Mouse (Mus musculus) heart, postnatal 14 days (tissue): ENCODE data around the gene Gm10188. TPM values are rescaled to one million over a fixed set of nuclear protein-coding genes. Genes with fewer than 3 reads are reported as not detected.
A peak's percentile ranks its signal among the peaks of the same experiment; 100 is the strongest.

ENCODE experiments used
- DNase-seq, 2 experiments: peaks; one replicate each; pipeline ENCODE4 v3.0.0; 2021 to 2022
- intact Hi-C: fragments of 180-260 bp; cut with DNase I; formaldehyde crosslinking; loops from one replicate; pipeline ENCODE4 v1.15.1; 2025
- long read RNA-seq, 2 experiments: library from polyadenylated mRNA; stranded (forward); transcript quantifications; one replicate each; pipeline ENCODE4 v2.0.0; 2021
- total RNA-seq, 2 experiments: library from RNA; stranded (reverse); gene quantifications; 2 replicates each; pipeline ENCODE4 v1.2.3; 2021

Gm10188 gene
- total RNA-seq: not detected
- long read RNA-seq, experiment 1: 0 reads
- long read RNA-seq, experiment 2: 0 reads

GRCm38 (mm10) chr1:132229667-132230066 is at the start of gene Gm10188:
Gene Gm10188 (minus strand): TSS chr1:132229767.
- no peak for DNase-seq
- intact Hi-C loops: no loop called here

DNA sequence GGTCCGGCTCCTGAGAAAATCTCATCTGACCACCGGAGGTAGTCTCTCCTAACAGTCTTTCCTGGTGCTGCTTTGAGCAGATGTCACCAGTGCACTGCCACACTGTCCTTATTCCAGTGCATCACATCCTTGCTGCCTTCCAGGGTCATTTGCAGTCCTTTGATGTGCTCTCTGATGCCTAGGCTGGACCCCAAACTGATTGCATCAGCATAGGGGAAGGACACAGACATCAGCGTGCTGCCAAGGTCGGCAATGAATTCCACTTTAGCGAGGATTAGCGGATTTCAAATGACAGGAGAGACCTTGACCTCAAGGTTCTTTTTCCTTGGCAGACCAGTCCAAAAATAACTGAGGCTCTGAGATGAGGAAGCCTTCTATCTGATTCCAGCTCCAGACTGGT is 47.6 kb upstream of the Gm10188 start:
- intact Hi-C loops: no loop called here
- DNase-seq: no peak

GRCm38 (mm10) chr1:132276694-132277093 is 47.1 kb upstream of the Gm10188 start:
- intact Hi-C loops: no loop called here
- no peak for DNase-seq

DNA sequence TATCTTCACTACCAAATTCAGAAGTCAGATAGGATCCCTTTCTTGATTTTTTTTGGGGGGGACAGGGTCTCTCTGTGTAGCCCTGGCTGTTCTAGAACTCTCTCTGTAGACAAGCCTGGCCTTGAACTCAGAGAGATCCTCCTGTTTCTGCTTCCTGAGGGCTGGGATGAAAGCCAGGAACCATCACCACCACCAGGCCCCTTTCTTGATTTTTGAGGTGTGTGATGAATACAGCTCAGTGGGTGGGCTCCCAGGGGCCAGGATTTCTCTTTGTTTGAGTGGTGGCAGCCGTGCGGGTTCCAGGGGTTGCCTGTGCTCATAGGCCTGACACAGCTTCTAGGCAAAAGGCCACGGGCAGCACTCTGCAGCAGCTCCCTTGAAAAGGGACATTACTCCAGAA is 41.7 kb upstream of the Gm10188 start:
- intact Hi-C loops: no loop called here
- DNase-seq: no peak

- DNase-seq: no peak
Measured at GRCm38 (mm10) chr1:132268418-132269060, 39.0 kb upstream of the Gm10188 start.

DNA sequence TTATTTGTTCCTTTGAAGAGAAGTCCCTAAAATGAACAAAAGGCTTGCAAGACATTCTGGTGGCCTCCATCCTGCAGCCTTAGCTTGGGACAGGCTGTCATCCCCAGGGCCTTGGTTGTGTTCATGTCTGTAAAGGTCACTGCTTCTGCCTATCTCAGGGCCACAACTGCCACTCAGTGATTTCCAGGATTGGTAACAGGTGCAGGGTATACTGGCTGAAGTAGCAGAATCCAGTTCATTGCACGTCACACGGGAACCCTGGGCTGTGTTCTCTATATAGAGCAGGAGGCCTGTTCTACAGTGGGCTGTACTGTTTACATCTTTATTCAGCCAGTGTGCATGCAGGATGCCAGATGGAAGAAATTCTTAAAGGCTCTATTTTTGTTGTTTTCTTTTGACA is 38.4 kb upstream of the Gm10188 start:
- DNase-seq: no peak
- intact Hi-C loops: no loop called here

More at GRCm38 (mm10) chr1:132268418-132269060, 39.0 kb upstream of the Gm10188 start:
- intact Hi-C loops: no loop called here

DNA sequence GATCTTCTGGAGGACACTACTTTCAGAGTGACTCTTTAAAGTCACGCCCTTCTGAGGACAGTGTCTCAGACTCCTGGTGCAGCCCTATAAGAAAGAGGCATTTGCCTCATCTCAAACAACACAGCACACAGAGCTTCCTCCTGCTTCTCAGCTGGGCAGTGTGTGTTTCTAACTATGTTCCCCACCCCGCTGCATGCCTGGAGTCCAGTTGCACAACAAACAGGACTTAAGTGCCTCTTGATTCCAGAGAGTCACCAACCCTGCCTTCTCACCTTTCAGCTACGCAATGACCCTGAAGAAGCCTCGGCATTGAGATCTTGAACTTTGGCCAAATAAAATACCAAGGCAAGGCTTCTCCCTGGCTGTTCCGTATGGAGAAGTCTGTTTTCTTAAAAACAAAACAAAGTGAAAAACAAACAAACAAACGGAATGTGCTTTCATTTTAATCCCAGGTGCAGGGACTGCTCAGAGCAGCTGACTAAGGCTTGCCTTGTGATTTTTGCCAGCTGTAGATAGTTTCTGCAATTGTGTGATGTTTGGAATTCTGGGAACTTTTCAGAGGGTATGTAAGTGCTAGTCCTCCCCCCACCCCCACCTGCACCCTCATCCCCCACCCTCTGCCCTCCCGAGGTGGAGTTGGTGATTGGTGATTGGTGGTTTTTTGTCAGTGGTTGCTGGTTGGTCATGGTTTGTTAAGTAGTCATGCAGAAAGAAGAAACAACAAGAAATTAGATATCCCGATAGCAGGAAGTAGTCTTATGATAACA is 37.4 kb upstream of the Gm10188 start:
- intact Hi-C loops: no loop called here
- no peak for DNase-seq

- no peak for DNase-seq
- intact Hi-C loops: no loop called here
Measured at GRCm38 (mm10) chr1:132265936-132266335, 36.4 kb upstream of the Gm10188 start.

DNA sequence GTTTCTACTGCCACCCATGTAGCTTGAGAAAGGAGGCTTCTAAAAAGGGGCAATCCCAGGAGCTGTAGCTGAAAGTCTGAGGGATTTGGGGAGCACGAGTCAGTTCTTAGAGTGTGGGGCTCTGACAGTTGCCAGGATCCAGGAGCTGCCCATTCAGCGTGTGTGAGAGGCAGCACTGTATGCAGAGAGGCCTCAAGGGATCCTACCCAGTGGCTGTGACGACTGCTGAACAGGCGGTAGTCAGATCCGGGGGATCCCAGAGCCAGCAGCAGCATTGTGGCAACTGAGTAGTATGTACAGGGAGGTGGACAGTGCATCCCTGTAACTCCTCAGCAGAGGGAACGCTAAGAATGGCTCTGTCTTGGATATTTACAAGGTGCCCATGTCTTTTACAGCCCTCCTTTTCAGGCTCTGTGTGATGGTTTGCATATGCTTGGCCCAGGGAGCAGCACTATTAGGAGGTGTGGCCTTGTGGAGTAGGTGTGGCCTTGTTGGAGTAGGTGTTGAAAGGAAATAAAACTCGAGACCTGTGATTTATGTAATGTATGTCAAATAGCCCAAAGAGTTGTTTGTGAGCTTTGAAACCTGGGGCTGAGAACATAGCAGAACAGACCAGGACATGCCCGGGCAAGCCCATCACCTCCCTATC is 35.8 kb upstream of the Gm10188 start:
- intact Hi-C loops: no loop called here
- DNase-seq: no peak

- no peak for DNase-seq
- intact Hi-C loops: no loop called here
Measured at GRCm38 (mm10) chr1:132264577-132264976, 35.0 kb upstream of the Gm10188 start.

DNA sequence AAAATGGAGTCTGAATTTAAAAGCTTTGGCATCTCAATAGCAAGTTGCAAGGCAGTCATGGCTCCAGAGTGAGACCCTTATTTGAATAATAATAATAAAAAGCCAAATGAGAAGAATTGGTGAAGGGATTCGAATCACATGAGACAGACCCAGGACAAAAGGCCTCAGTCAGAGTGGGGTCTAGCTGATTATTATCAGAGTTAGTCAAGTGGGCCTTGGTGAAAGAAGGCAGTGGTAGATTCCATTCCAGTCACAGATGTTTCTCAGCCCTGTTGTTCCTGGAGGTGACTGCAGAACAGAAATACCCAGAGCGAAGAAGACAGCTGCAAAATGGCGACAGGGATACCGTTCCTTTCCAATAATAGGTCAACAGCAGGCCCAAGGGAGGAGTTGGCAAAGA is 34.1 kb upstream of the Gm10188 start:
- intact Hi-C loops: no loop called here
- DNase-seq: no peak

- intact Hi-C loops: no loop called here
- DNase-seq: no peak
Measured at GRCm38 (mm10) chr1:132261058-132261457, 31.5 kb upstream of the Gm10188 start.

- DNase-seq: no peak
- intact Hi-C loops: no loop called here
Measured at GRCm38 (mm10) chr1:132260331-132260730, 30.8 kb upstream of the Gm10188 start.

DNA sequence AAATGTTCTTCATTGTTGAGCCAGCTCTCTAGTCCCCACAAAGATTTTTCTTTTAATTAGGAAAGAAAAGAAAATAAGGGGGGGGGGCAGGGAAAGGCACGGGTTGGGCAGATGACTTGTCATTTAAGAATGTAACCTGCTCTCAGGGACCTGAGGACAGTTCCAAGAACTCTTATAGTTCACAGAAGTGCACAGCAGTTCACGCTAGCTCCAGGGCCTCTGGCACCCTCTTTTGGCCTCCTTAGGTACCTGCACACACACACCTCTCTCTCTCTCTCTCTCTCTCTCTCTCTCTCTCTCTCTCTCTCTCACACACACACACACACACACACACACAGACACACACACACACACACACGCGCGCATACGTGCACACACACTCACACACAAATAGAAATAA is 24.9 kb upstream of the Gm10188 start:
- no peak for DNase-seq
- intact Hi-C loops: no loop called here

DNA sequence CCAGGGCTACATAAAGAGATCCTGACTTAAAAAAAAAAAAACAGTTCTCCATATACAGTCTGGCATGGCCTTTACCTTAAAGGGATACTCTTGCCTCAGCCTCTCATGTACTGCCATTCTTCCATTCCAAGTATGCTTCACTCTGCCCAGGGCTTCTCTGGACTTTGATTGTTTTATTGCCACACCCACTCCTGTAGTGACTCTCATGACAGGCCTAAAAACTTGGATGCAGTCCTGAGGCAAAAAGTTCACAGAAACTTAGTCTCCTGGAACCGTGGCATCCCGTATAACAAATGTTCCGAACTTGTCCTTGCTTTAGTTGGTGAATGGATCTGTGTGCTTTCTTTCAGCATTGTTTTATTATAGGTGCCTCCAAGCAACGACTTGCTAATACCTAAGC is 17.1 kb upstream of the Gm10188 start:
- intact Hi-C loops: no loop called here
- no peak for DNase-seq

GRCm38 (mm10) chr1:132246137-132246536 is 16.6 kb upstream of the Gm10188 start:
- DNase-seq: peak in 1 of 2 experiments; percentile 8

DNA sequence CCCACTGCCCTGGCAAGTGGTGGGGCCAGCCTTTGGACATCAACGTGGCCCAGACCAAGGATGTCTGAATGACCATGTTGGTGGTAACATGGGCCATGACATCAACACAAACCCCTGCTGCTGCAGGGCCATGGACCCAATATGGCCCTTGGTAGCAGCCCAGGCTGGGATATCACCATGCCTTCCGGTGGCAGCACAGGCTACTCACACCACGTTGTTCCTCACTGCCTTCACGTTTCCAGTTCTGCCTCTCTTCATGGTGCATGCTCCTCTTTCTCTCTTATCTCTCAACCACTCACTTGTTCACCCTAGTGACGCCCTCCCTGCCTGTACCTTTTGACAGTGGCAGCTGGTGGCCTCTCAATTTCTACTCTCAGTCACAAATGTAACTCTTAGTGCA is 15.4 kb upstream of the Gm10188 start:
- DNase-seq: no peak
- intact Hi-C loops: no loop called here

More at GRCm38 (mm10) chr1:132246137-132246536, 16.6 kb upstream of the Gm10188 start:
- intact Hi-C loops: no loop called here

- intact Hi-C loops: loop anchor here (1.0 to 5.0 kb wide), 4 partner anchors 80 to 245 kb away; no protein-coding TSS in a partner anchor
- DNase-seq: peak; percentile 61 to 81
Measured at GRCm38 (mm10) chr1:132237585-132238159, 8.1 kb upstream of the Gm10188 start.

DNA sequence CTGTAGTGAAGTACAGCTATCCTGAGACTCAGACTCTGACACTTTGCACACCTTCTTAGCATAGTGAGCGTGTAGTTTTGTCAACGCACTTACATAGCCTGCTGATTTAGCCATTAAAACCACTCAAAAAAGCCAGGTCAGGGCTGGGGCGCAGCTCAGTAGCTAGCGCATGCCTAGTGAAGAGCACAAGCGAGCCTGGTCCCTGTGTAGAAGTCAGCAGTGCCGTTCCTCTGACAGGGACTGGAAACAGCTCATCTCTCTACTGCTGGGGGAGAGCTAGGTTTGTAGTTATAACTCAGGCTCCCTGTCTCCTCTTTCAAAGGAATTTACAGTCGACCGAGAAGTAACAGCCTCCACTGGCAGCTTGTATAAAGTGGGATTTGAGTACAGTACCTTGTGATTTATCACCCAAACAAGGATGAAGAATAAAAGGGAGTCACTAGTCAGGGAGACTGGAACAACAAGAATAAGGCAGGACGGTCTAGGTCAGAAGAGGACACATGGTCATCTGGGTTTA is 5.2 kb upstream of the Gm10188 start:
- no peak for DNase-seq
- intact Hi-C loops: loop anchor here (5.0 kb wide), 1 partner anchor 243 kb away; no protein-coding TSS in a partner anchor

GRCm38 (mm10) chr1:132233566-132233965 is 4.0 kb upstream of the Gm10188 start:
- intact Hi-C loops: no loop called here
- DNase-seq: peak; percentile 12 to 27
